Mouse (Mus musculus) intestine, embryonic 16.5 days (tissue): ENCODE results near the gene Asic1. TPM values are rescaled to one million over a fixed set of nuclear protein-coding genes. Genes with fewer than 3 reads are reported as not detected.

ENCODE experiments used
- ATAC-seq: fragments of 200-750 bp; cut with Nextera tagmentation; 2 replicates; pipeline ENCODE4 v1.8.0; 2017; ENCODE audit warnings: moderate TSS enrichment, moderate library complexity
- H3K27ac ChIP-seq: fragments of 300-500 bp; sonication (generic); 2 replicates; pipeline ENCODE4 v1.5.1; 2014; ENCODE audit warnings: mild to moderate bottlenecking, low read length
- H3K27me3 ChIP-seq: fragments of 300-500 bp; sonication (generic); replicated peaks from 2 replicates; pipeline ENCODE4 v1.6.1; 2014; ENCODE audit warnings: low read length, control low read depth, mixed read lengths; ENCODE audit not compliant: control insufficient read depth, insufficient read depth
- H3K36me3 ChIP-seq: fragments of 300-500 bp; sonication (generic); 2 replicates; pipeline ENCODE4 v1.6.1; 2014; ENCODE audit warnings: low read length, control low read depth; ENCODE audit not compliant: control insufficient read depth, insufficient read depth
- H3K4me1 ChIP-seq: fragments of 300-500 bp; sonication (generic); 2 replicates; pipeline ENCODE4 v1.6.1; 2014; ENCODE audit warnings: low read length, control low read depth, mixed read lengths; ENCODE audit not compliant: control insufficient read depth, insufficient read depth
- H3K4me2 ChIP-seq: fragments of 300-500 bp; sonication (generic); 2 replicates; pipeline ENCODE4 v1.6.1; 2014; ENCODE audit warnings: low read depth, low read length, control low read depth
- H3K4me3 ChIP-seq: fragments of 300-500 bp; sonication (generic); 2 replicates; pipeline ENCODE4 v1.5.1; 2014; ENCODE audit warnings: mild to moderate bottlenecking, low read length
- H3K9ac ChIP-seq: fragments of 300-500 bp; sonication (generic); 2 replicates; pipeline ENCODE4 v1.6.1; 2014; ENCODE audit warnings: low read depth, low read length
- H3K9me3 ChIP-seq: fragments of 300-500 bp; sonication (generic); 2 replicates; pipeline ENCODE4 v1.6.1; 2016; ENCODE audit warnings: low read length, control low read depth; ENCODE audit not compliant: control insufficient read depth
- WGBS: fragments of 180-500 bp; shearing (Covaris S2); extraction: QIAGEN DNeasy Blood & Tissue Kit; methylation state at CpG from one replicate; pipeline ENCODE4 v1.1.7; 2014; 5-methylcytosine and 5-hydroxymethylcytosine counted together
- polyA plus RNA-seq: library from polyadenylated mRNA; unstranded; fragments of >200 nt; fragmentation: Nextera tagmentation; extraction: Ambion mirVana; gene quantifications from 2 replicates; pipeline ENCODE4 v1.2.1, GENCODE M21; 2015

Gene Asic1
- polyA plus RNA-seq, 1 experiment from 2014 or later = 1.7 TPM

DNA sequence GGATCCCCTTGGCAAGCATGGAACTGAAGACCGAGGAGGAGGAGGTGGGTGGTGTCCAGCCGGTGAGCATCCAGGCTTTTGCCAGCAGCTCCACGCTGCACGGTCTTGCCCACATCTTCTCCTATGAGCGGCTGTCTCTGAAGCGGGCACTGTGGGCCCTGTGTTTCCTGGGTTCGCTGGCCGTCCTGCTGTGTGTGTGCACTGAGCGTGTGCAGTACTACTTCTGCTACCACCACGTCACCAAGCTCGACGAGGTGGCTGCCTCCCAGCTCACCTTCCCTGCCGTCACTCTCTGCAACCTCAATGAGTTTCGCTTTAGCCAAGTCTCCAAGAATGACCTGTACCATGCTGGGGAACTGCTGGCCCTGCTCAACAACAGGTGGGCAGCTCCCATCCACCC, 1.6 kb downstream of the Asic1 start:
- H3K4me1 ChIP-seq = peaks cover 12% of the 10 kb centered on the region
- H3K9me3 ChIP-seq = no peaks in the 10 kb centered on the region
- no peak overlapping the region for H3K4me3 ChIP-seq
- no peak overlapping the region for H3K27ac ChIP-seq
- WGBS = 72% methylated on average over 14 of the region's 14 CpGs
- no peaks in the 10 kb centered on the region for H3K36me3 ChIP-seq
- no peak overlapping the region for H3K9ac ChIP-seq
- no peak overlapping the region for H3K4me2 ChIP-seq
- H3K27me3 ChIP-seq = peaks cover 29% of the 10 kb centered on the region
- no peak for ATAC-seq

DNA sequence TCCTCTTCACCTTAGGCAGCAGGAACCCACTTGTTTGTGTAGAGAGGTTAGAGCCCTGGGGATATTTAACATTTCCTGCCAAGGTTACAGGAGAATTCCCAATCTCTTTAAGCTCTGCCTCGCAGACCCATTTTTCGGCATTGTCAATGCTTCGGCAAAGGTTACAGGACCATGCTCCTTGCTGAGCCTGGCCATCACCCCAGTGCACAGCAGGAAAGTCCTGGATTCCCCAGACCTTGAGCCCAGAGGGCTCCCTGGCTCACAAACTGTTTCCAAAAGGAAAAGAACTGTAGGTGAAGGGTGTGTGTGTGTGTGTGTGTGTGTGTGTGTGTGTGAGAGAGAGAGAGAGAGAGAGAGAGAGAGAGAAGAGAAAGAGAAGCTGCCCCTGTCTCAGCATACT, 4.7 kb downstream of the Asic1 start:
- Histone ChIP-seq H3K36me3 (no peaks in the 10 kb centered on the region), H3K4me3 (no peak overlapping the region), H3K27me3 (peaks cover 27% of the 10 kb centered on the region), H3K9me3 (no peaks in the 10 kb centered on the region), H3K9ac (no peak overlapping the region), H3K4me2 (no peak overlapping the region), H3K27ac (no peak overlapping the region), H3K4me1 (peaks cover 12% of the 10 kb centered on the region)
- ATAC-seq = no peak
- 80% methylated on average over 3 of the region's 3 CpGs for WGBS

DNA sequence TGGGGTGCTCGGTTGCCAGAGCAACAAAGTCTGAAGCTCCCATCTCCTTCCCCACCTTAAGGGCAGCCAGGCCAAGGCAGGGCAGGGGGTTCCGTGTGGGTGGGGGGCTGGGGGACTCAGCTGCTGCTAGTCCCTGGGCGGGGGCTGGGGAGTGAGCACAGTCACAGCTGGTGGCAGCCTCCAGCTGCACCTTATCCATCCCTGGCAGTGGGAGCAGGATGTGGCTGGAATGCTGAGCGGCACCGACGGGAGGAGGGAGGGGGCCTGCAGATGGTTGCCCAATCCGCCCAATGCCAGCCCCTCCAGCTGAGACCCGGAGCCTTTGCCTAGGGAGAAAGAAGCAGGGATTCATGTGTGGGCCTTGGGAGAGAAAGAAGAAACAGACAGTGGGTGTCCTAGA, 6.9 kb downstream of the Asic1 start:
- Histone ChIP-seq H3K9me3 (no peaks in the 10 kb centered on the region), H3K27me3 (peaks cover 9% of the 10 kb centered on the region), H3K4me2 (no peak overlapping the region), H3K4me1 (0 out of 2 replicates have a peak, but pooled peaks cover 2% of the 10 kb centered on the region), H3K27ac (no peak overlapping the region), H3K4me3 (no peak overlapping the region), H3K36me3 (no peaks in the 10 kb centered on the region), H3K9ac (no peak overlapping the region)
- 42% methylated on average over 8 of the region's 8 CpGs for WGBS
- ATAC-seq = no peak

DNA sequence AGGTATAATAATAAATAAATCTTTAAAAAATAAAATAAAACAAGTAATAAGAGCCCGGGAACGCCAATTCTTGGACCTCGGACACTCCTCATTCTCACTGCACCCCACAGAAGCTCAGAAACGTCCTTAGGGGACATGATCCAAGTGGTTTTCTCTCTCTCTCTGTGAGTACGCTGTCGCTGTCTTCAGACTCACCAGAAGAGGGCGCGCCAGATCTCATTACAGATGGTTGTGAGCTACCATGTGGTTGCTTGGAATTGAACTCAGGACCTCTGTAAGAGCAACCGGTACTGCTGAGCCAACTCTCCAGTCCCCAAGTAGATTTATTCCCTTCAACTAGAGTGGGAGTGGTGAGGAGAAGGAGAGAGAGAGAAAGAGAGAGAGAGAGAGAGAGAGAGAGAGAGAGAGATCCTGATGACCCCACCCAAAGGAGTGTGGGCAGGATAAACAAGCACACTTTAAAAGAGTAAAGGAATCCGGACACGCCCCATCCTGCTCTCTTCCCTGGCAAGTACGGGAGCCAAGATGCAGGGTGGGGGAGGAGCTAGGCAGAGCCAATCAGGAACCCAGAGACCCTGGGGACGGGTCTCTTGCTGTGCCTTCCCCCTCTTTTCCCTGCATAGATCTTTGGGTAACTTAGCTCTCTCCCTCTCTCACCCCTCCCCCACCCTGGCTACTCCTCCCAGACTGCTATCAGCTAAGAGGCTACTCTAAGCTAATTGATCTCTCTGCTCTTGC, 8.1 kb downstream of the Asic1 start:
- 0 out of 2 replicates have a peak, but pooled peaks cover 2% of the 10 kb centered on the region for H3K4me1 ChIP-seq
- no peak overlapping the region for H3K9ac ChIP-seq
- no peak overlapping the region for H3K4me3 ChIP-seq
- ATAC-seq = 0 out of 2 replicates have a peak, but pooled peaks have one; percentile 50
- 12% methylated on average over 13 of the region's 13 CpGs for WGBS
- peaks cover 3% of the 10 kb centered on the region; the same call in 1 of the 2 replicates for H3K27me3 ChIP-seq
- H3K36me3 ChIP-seq = no peaks in the 10 kb centered on the region
- no peak overlapping the region for H3K4me2 ChIP-seq
- no peak overlapping the region for H3K27ac ChIP-seq
- H3K9me3 ChIP-seq = no peaks in the 10 kb centered on the region

DNA sequence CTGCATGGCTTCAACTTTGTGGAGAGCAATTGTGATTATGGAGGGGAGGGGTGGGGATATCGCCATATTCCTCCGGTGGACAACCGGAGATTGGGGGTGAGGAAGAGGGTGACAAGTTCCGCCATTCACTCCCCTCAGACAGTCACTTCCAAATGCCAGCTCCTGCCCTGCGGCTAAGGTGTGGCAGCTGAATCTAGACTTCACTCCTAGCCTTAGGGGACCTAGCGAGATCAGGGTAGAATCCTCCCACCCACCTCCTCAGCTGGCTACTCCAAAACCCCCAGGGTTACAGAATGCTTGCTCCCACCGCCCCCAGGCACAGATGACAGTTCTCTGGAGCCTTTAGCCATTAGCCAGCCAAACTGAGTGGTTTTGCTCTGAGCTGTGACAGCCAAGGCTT, 8.8 kb downstream of the Asic1 start:
- Histone ChIP-seq H3K36me3 (no peaks in the 10 kb centered on the region), H3K9me3 (no peaks in the 10 kb centered on the region), H3K4me3 (no peak overlapping the region), H3K27ac (no peak overlapping the region), H3K4me1 (0 out of 2 replicates have a peak, but pooled peaks cover 2% of the 10 kb centered on the region), H3K27me3 (no peaks in the 10 kb centered on the region), H3K9ac (no peak overlapping the region), H3K4me2 (no peak overlapping the region)
- ATAC-seq = no peak
- 66% methylated on average over 7 of the region's 7 CpGs for WGBS

DNA sequence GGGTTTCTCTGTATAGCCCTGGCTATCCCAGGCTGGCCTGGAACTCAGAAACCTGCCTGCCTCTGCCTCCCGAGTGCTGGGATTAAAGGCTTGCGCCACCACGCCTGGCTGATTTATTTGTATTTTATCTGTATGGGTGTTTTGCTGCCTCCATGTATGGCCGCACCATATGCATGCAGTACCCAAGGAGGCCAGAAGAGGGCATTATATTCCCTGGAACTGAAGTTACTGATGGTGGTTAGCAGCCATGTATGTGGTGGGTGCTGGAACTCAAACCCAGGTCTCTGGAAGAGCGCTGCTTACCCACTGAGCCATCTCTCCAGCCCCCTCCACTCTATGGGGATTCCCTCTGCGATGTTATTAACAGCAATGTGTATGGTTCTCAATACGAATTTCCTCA, 12.7 kb downstream of the Asic1 start:
- H3K9ac ChIP-seq = no peak overlapping the region
- no peak overlapping the region for H3K27ac ChIP-seq
- 87% methylated on average over 7 of the region's 7 CpGs for WGBS
- no peaks in the 10 kb centered on the region for H3K27me3 ChIP-seq
- H3K4me3 ChIP-seq = no peak overlapping the region
- no peaks in the 10 kb centered on the region for H3K9me3 ChIP-seq
- H3K4me1 ChIP-seq = 0 out of 2 replicates have a peak, but pooled peaks cover 2% of the 10 kb centered on the region
- no peaks in the 10 kb centered on the region for H3K36me3 ChIP-seq
- ATAC-seq = no peak
- no peak overlapping the region for H3K4me2 ChIP-seq

DNA sequence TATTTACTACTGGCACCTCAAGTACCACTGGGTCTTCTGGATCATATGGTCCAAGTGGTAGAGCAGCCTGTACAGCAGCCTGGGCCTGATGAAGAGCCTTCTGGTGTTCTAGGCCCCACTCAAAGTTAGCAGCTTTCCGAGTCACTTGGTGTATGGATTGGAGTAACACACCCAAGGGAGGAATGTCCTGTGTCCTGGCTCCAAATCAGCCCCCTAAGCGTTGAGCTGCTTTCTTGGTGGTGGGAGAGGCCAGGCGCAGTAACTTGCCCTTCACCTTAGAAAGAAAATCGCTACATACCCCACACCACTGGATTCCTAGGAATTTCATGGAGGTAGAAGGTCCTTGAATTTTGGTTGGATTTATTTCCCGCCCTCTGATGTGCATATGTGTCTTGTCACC, 14.0 kb downstream of the Asic1 start:
- no peaks in the 10 kb centered on the region for H3K27me3 ChIP-seq
- H3K4me2 ChIP-seq = no peak overlapping the region
- H3K4me1 ChIP-seq = no peaks in the 10 kb centered on the region
- no peak overlapping the region for H3K27ac ChIP-seq
- ATAC-seq = no peak
- 92% methylated on average over 5 of the region's 5 CpGs for WGBS
- H3K36me3 ChIP-seq = no peaks in the 10 kb centered on the region
- no peak overlapping the region for H3K4me3 ChIP-seq
- no peaks in the 10 kb centered on the region for H3K9me3 ChIP-seq
- no peak overlapping the region for H3K9ac ChIP-seq

DNA sequence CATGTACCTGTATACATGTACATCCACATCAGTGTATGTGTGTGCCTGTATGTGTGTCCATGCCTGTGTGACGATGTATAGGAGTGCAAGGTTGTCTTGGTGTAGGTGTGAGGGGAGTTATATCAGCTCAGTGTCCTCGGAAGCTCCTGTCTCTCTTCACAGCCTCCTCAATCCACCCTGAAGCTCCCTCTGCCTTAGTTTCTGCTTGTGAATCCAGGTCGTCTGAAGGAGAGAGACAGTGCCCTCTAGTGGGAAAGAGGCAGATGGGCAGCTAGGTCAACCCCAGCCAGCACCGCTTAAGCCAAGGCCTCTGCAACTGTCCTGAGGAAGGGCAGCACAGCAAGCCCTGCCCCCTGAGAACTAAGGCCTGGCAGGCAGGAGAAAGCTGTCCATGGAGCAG, 18.5 kb downstream of the Asic1 start:
- Histone ChIP-seq H3K9ac (0 out of 2 replicates have a peak overlapping the region, but pooled peaks have one; percentile 38), H3K36me3 (no peaks in the 10 kb centered on the region), H3K4me1 (no peaks in the 10 kb centered on the region), H3K27ac (no peak overlapping the region), H3K27me3 (peaks cover 7% of the 10 kb centered on the region), H3K4me2 (no peak overlapping the region), H3K4me3 (no peak overlapping the region), H3K9me3 (no peaks in the 10 kb centered on the region)
- 2% methylated on average over 4 of the region's 4 CpGs for WGBS
- ATAC-seq = peak; percentile 56

DNA sequence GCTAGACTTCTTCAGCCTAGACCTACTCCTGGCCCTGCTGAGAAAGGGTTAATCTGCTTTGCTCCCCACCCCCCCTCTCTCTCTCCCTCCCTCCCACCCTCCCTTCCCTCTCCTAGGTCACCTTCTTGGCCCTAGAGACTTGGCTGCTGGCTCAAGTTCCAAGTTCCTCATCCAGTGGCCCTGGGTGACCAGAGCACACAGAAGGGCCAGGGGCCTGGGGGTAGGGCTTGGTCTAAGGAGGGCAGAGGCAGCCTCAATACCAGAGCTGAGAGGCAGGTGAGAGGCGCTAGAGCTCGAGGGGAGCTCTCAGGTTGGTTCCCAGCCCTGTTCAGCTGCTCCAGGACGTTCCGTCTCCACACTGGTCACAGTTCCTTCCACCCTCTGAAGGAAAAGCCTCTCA, 20.8 kb downstream of the Asic1 start:
- no peak overlapping the region for H3K4me2 ChIP-seq
- H3K4me1 ChIP-seq = no peaks in the 10 kb centered on the region
- no peak for ATAC-seq
- H3K36me3 ChIP-seq = no peaks in the 10 kb centered on the region
- H3K9me3 ChIP-seq = no peaks in the 10 kb centered on the region
- WGBS = 23% methylated on average over 4 of the region's 4 CpGs
- H3K27me3 ChIP-seq = peaks cover 7% of the 10 kb centered on the region
- H3K4me3 ChIP-seq = no peak overlapping the region
- H3K27ac ChIP-seq = no peak overlapping the region
- H3K9ac ChIP-seq = no peak overlapping the region

DNA sequence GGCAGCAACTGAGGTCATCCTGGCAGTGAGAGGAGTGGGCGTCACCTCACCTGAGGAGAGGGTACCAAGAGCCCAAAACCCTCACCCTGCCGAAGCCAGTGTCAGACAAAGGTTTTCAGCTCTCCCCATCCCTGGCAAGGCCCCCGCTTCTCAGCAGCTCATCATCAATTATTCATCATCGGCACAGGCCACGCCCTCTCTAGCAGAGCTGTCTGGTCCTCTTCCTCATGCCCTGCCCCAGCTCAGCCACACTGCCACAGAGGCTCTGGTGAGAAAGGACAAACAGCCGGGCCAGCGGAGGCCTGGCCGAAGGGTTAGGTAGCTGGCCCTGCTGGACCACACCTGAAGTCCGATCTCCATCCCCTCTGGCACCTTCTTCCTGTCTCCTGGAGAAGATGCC, 21.8 kb downstream of the Asic1 start:
- Histone ChIP-seq H3K27me3 (peaks cover 7% of the 10 kb centered on the region), H3K9ac (no peak overlapping the region), H3K36me3 (no peaks in the 10 kb centered on the region), H3K4me3 (no peak overlapping the region), H3K4me2 (no peak overlapping the region), H3K27ac (no peak overlapping the region), H3K4me1 (no peaks in the 10 kb centered on the region), H3K9me3 (no peaks in the 10 kb centered on the region)
- 44% methylated on average over 9 of the region's 9 CpGs for WGBS
- ATAC-seq = no peak
